Mouse (Mus musculus) activated CD4-positive, CD25-positive, alpha-beta regulatory T cell, adult 4 months (primary cell): ENCODE results near the gene Ergic1. TPM values are rescaled to one million over a fixed set of nuclear protein-coding genes. Genes with fewer than 3 reads are reported as not detected.

Source experiments
- ATAC-seq: one replicate; pipeline ENCODE4 v1.8.0; 2017
- polyA plus RNA-seq, 2 experiments: library from polyadenylated mRNA; unstranded; fragments of 100-300 nt; shearing (Covaris generic); gene quantifications; one replicate each; pipeline ENCODE4 v1.2.1; 2017

The Ergic1 gene
- polyA plus RNA-seq, 2 experiments from 2014 or later: 39.5 to 45.7 TPM

DNA sequence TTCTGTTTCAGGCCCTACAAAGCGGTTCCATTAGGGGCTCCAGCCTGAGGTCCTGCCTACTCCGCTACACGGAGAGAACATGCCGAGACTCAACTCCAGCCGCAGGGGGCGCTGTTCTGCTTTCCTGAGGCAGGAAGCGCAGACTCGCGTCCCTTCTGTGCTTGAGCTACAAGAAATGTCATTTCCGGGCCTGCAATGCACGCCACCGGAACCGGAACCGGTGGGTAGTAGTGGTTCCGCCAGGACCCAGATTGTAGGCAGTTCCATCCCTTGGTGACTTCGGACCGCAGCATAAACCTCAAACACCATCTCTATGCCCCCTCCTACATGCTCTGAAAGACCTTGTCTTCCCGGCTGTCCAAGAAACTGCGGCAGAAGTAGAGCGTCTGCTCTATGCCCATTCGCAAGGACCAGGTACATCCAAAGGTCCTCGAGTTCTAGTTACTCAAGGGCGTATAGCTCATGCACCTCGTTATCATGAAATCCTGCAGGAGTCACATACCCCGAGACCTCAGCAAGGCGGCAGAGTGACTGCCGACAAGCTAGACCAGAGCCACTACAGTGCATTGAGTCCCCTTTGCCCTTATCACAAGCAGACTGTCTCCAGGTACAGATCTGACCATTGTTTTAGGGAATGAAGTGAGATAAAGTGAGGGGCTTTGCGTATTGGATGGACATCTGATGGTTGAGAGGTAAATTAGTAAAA, 101.8 kb downstream of the Ergic1 start, which contains the start of gene Atp6v0e:
Gene Atp6v0e (plus strand): TSS at position 254 of the 706 bp plus-strand sequence.
- peak; percentile 95 for ATAC-seq

DNA sequence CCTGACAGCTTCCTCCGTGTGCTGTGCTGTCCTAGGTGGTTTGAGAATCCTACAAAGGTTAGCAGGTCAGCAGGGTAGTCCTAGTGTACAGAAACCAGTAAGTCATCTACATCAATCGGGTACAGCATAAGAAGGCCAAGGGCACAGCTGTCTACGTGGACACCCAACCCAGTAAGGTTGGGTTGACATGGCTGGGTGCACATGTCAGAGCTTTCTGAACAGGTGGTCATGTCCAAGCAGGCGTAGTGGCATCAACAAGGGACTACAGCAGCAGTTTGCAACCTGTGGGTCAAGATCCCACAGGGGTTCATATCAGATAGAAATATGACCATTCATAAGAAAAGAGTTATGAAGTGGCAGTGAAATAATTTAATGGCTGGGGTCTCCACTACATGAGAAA, 104.3 kb downstream of the Ergic1 start:
- no peak for ATAC-seq

DNA sequence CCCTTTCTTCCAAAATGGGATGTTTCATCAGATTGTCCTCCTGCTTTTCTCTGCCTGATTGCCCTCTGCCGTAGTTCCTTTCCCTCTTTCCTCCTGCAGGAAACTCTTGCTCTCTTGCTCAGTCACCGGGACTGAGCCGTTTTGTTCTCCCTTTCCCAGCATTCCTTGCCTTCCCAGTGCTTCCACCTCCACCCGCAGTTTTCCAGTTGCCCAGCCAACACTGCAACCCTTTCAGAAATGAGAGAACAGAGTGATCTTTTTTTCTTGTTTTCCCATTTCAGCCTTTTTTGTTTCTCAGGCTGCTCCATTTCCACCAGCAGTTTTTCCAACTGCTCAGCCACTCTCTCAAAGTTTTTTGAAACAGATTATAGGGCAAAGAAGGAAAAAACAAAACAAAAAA, 110.0 kb downstream of the Ergic1 start:
- ATAC-seq: no peak

DNA sequence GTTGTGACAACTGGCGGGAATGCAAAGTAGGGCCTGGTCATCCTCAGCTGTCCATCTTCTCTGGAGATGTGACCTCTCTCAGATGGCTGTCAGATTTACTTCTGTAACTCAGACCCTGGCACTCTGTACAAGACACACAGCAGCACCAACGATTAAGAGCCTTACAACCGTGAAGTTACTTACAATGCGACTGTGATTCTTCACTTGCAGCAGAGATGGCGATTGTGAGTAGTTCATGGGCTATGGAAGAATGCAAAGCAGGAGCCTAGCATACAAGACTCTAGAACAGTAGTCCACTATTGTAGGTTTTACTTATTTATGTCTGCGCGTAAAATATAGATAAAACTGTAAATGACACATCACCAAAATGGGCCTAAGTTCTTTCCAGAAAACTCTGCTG, 114.6 kb downstream of the Ergic1 start:
- ATAC-seq: no peak

DNA sequence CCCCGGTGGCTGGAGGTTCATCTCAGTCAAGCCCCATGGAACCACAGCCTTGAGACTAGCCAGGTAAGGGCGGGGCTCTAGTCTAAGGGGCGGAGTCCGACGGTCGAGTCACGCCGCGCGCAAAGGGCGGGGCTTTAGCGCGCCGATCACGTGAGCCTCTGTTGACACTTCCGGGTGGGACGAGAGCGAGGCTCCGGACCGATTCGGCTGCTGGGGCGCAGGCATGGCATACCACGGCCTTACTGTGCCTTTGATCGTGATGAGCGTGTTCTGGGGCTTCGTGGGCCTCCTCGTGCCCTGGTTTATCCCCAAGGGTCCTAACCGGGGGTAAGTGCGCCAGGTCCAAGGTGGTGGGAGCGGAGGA, 114.9 kb downstream of the Ergic1 start:
- peak; percentile 90 for ATAC-seq

DNA sequence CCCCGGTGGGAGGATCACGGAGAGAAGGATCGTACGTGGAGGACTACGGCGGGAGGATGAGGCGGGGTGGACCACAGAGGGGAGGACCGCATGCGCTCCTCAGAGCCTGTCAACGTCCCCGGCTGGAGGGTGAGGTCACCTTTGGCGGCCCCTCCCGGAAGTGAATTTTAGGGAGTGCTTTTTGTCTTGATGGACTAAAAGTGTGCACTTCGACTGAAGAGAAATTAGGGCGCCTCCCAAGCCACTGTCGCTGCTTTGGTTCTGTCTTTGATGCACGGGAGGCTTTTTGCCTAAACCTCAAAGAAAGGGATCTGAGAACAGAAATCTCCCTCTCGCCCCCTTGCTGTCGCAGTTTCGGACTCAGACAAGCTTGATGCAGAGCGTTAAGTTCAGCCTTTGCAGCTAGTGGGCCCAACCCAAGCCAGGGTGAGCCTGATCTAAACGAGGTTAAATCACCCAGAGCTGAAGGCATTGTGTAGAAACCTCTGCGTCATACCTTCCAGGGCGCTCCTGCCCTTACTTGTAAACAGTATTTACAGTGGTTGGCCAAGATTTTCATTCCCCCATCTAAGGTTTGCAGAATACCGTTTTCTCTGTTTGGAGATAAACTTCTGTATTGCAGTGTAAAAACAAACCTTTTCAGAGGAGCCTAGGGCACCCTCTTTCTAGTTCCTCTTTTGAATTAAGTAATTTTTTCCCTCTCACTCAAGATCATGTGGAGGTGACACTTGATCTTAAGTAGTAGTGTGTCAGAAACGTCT, 115.5 kb downstream of the Ergic1 start:
- peak; percentile 68 for ATAC-seq

DNA sequence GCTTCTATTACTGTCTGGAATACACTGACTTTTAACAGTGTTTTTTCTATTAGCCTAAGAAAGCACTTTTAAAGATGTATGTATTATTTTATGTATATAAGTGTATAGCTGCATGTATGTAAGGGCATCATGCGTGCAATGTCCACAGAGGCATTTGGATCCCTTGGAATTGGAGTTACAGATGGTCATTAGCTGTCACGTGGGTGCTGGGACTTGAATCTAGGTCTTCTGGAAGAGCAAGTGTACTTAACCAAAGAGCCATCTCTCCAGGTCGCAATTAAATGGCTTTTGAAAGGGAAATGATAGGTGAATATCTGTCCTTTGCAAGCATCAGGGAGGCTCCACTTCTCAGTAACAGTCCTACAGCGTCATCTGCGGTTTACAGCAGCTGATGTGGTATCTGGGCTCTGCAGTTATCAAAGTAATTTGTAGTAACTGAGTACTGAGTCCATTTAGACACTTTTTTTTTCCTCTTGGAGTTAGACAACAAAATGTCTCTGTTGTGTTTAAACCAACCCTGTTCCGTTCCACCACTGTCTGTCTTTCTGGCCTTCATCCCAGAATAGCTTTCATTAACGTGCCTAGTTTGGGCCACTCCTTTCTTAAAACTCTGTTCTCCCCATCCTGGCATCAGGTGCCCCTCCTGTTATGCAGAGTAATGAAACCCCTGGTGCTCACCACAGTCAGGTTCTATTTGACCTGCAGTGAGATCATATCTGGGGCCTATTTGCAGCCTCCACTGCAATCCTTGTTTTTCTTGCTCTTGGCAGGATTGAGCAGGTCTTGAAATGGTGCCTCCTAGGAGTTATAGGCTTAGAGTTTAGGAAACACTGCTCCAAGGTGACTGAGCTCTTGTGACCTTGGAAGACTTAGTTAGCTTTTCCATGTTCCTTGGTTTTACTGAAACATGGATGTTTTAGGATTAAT, 116.7 kb downstream of the Ergic1 start:
- ATAC-seq: no peak

DNA sequence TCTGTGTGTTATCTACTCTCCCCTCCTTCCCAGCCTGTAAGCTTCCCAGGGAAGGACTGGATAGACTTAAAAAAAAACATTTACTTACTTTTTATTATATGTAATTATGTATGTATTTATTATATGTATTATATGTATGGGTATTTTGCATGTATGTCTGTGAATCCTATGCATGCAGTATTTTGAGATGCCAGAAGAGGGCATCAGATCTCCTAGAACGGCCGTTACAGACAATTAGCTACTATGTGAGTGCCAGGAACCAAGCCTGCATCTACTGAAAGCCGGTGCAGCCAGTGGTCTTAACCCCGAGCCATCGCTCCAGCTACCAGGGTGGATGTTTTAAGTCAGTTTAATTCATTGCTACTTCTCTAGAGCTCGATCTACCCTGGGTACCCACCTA, 120.0 kb downstream of the Ergic1 start:
- no peak for ATAC-seq

DNA sequence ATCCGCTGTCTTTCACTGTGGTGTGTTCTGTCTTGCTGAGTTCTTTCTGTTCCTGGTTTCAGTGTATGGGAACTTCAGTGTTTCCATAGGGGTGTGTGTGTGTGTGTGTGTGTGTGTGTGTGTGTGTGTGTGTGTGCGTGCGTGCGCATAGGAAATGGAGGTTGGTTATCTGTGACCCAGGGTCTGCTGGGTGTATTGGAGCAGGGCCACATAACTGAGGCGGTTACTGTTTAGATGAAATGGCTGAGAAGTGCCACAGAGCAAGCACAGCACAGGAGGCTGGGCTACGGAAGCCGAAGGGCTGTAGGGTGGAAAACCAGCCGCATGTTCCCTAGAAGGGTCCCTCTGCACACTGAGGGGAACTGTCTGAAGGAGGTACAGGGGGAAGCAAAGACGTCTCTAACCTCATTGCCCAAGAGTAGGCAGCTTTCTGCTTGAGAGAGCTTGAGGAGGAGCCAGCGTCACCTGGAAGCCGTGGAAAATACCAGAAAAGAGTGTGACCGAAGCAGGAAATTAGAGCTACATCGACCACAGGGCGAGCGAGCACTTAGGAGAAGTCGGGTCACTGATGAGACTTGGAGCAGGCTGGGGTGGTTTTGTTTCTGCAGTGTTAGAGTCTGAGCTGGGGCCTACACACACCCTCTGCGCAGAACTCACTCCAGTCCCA, 125.2 kb downstream of the Ergic1 start:
- no peak for ATAC-seq

DNA sequence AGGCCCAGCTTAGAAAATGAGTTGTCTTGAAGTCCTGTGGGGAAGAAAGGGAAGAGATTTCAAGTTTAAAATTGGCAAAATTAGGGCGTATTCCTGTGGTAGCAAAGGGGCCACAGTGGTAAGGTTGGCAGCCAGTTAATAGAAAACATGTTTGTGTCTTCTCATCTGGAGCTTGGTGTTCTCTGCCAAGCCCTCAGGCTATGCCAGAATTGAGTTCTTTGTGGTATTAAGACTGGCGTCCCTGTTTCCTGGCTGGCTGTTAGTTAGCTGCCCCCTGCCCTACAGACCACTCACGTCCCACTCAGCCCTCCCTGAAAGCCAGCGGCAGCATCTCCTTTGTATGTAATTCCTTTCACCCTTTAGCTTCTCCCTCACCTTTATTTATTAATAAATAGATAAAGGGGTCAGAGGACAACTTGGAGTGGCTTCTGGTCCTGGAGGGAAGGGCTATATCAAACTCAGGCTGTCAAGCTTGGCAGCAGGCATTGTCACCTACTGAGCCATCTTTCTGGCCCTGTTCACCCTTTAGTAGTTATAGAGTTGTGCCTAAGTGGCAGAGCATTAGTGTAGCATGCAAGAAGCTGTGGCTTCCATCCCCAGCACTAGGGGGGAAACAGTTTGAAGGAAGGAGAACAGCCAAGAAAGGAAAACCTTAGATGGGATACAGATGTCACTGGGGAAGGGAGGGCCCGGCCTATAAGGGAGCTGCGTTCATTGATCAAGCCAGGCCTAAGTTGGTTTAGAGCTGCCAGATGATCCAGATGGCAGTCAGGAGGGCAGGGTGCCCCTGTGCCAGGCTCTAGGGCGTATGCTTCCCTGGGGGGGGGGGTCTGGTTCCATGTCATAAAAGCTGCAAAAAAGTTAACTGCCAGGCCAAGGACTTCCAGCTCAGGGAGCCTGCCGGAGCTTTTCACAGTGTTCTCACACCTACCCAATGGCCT, 127.8 kb downstream of the Ergic1 start:
- no peak for ATAC-seq

DNA sequence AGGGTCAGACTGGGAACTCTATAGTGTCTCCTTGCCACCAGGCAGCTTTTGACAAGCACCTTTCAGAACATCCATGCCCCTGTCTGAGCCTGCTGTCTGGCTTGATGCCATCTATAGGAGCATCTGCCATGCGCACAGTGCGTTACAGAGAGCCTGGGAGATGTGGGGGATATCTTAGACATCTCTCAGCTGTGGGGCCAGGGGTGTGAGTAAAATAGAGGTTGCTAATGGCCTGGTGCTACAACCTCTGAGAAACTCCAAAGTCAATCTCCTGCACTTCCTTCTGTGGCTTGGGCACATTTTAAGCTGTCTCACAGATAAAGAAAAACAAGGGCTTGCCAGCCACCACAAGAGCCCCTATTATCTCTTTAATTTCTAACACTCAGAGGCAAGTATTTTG, 128.5 kb downstream of the Ergic1 start:
- ATAC-seq: no peak

DNA sequence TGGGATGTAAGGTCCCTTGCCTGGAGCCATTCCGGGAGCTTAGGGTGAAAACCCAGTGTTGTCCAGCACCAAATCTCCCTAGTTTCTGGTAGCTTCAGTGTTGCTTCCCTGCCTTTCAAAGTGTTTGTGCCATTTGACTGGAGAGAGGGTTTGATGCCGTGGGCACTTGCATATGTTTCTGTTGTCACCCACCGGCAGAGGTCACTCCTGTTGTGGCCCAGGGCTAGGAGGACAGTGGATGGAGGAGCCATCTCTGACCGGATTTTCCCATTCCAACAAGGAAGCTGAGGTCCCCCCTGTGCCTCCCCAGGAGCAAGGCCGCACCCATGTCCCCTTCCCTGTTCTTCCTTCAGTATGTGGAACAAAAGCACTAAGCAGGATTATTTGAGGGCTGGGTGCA, 128.9 kb downstream of the Ergic1 start:
- no peak for ATAC-seq

DNA sequence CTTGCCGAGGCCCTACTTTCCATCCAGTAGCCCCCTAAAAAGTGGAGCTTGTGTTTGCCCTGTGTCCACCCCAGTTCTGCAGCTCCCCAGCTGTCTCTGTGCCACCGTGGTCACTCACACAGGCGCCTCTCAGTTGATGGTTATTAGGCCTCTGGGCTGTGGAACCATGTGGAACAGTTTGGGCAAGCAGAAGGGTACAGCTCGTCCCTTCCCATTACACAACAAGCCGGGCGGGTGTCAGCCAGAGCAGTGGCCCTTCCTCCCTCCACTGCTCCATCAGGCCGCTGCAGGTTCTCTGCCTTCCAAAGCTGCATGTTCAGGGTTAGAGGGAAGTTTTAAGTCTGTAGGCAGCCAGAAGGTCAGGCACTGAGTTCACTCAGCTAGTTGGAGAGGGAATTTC, 129.8 kb downstream of the Ergic1 start:
- no peak for ATAC-seq

DNA sequence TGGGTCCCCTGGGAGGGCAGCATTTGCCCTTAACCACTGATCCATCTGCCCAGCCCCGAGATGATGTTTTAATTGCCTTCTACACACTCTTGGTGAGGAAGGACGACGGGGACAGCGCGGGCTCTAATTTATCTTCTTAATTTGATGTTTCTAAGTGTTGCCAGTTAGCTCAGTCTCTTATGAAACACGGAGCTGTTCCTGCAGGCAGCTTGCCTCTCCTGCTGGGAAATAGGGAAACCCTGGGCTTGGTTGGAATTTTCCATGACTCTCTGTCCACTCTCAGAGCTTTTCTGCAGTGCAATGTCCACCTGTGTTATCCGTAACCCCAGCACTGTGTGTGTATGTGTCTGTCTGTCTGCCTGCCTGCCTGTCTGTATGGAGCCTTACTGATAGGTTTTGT, 132.1 kb downstream of the Ergic1 start:
- ATAC-seq: no peak

DNA sequence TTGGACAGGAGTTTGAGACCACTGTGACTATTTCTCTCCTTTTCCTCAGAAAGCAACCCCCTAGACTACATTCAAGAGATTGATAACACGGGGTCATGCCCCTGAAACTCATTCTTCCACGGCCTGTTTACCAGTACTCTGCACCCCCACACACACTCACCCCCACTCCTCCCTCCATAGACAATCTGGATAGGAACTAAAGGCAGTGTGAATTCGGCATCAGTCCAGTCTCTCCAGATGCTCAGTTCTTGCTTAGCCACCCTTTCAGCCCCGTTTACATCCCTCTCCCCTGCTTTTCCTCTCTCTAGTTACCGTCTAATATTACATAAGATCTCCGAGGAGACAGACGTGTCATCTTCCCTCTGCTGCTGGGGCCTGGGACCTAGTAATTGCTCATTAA, 132.9 kb downstream of the Ergic1 start:
- no peak for ATAC-seq

DNA sequence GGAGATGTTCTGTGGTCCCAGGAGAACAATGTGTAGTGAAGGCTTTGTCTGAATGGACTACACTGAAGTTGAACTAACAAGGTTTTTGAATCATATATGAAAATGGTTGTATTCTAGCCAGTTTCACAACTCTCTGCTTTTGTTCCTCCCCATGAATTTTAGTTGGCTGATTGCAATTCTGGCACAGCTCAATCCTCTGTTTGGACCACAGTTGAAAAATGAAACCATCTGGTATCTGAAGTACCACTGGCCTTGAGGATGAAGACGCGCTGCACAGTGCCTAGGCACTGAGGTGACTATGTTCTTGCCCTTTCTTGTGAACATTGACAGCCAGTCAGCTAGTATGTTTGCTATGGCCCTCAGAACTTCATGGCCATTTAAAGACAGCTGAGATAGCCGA, 133.9 kb downstream of the Ergic1 start:
- no peak for ATAC-seq

DNA sequence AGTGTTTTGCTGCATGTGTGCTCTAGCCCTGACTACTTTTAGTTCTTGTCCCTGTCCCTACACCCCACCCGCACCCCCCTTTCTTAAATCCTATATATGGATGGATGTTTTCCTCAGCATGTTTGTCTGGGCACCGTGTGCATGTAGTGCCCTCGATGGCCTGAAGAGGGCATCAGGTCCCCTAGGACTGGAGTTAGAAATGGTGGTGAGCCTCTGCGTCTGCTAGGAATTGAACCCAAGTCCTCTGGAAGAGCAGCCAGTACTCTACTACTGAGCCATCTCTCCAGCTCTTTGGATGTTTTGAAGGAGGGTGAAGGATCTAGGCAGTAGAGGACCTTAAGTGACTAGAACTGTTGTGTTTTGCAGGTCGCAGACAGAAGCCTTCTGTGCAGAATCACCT, 137.6 kb downstream of the Ergic1 start:
- ATAC-seq: no peak

DNA sequence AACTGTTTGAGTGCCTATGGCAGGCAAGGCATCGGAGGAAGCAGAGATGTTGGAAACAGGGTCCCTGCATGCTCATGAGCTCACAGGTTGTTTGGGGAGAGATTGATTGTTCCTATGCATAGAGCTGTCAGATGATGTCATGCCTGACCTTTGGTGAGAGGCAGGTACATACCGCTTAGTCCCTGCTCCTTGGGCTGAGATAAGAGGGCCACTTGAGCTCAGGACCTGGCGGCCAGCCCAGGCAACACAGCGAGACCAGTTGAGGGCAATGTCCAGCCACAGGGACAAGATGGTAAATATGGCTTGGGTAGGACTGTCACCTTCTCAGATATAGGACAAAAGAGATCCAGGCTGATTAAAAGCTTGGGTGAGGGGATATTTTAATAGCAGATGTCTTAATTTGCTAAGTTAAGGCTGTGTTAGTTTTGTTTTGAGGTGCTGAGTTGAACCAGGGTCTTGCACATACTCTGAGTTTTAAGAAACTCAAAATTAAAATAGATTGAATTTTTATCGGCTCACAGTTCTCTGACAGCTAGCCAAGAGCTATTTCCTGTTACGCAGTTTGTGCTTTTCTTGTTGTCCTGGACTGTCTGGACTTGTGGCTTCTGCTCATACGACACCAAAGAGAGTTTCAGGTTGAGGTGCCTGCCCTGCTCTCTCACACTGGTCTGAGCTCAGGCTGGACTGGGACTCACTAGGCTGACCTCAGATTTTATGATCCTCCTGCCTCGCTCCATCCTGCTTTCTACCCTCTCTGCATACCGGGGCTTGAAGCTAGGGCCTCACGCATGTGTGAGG, 138.7 kb downstream of the Ergic1 start:
- no peak for ATAC-seq

DNA sequence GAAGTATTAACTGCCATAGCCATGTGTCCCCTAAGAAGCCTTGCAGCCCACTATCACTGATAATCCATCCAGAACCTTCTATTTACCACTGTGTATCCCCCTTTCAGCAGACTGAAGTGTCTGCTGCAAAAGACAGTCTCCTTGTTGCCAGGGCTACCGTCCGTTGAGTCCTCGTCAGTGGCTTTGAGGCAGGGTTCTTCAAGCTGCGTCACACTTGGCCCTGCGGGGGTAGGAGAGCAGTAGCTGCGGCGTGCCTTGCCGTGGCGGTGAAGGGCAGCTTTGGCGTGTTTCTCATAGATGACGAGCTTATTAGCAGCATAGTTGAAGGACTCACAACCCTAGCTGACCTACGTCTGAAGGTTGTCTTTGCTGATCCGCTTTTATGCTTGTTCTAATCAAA, 140.3 kb downstream of the Ergic1 start:
- no peak for ATAC-seq

DNA sequence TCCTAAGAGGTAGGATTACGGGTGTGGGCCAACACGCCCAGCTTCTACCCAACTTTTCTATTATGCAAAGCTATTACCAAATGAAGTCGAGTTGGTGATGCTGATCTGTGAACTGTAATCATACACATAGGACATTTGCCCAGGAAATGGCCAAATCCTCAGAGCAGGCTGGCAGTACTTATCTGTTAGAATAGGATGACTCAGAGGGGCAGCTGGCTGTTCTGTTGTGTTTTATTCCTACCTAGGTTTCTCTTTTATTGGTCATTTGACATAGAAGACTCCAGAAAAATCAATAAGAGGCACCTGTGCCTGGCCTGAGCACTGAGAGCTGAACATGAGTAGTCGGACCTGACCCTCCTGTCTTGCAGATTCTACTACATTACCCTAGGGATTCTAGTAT, 141.3 kb downstream of the Ergic1 start:
- no peak for ATAC-seq

DNA sequence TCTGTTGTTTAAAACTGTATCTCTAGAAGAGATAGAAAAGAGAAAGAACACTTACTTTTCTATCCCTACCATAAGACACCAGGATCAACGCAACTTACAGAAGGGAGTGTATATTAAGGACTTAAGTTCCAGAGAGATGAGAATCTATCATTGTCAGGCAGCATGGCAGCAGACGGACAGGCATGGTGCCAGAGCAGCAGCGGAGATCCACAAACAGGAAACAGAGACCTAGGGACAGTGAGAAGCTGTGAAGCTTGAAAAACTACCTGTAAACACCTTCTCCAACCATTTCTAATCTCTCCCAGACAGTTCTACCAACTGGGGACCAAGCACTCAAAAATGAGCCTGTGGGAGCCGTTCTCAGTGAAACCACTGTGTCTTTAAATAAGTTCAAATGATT, 142.4 kb downstream of the Ergic1 start:
- no peak for ATAC-seq
